Mouse (Mus musculus): ENCODE measurements around the gene Dennd1c. TPM values are rescaled to one million over a fixed set of nuclear protein-coding genes. Genes with fewer than 3 reads are reported as not detected.

Gene Dennd1c
- polyA plus RNA-seq, 1 experiment from 2014 or later: 5.9 TPM

GRCm38 (mm10) chr17:57030931-57031660 is 47.2 kb downstream of the Dennd1c start, which contains the start of gene Khsrp:
Khsrp (minus strand) TSS chr17:57031522.
- H3K9me3 ChIP-seq: no peaks in the 10 kb centered on the region
- H3K27me3 ChIP-seq: no peaks in the 10 kb centered on the region; the same call in 1 of the 2 replicates
- 2% methylated on average over 74 of the region's 99 CpGs for WGBS
- H3K4me2 ChIP-seq: peak within 1 kb of the TSS; percentile 96
- peak within 1 kb of the TSS; percentile 100 for H3K9ac ChIP-seq
- H3K4me3 ChIP-seq (replicated peaks): peak within 1 kb of the TSS; percentile 96
- H3K27ac ChIP-seq: peak within 1 kb of the TSS; percentile 96
- peaks cover 26% of the 10 kb centered on the region for H3K4me1 ChIP-seq
- ATAC-seq (ENCODE audit: low FRiP score): peak; percentile 0; the same call in 1 of the 2 replicates
- peaks cover 31% of the 10 kb centered on the region for H3K36me3 ChIP-seq (replicated peaks)

GRCm38 (mm10) chr17:57029691-57030090 is 48.6 kb downstream of the Dennd1c start:
- 63% methylated on average over 8 of the region's 8 CpGs for WGBS
- H3K4me3 ChIP-seq (replicated peaks): peak overlapping the region; percentile 96
- peaks cover 26% of the 10 kb centered on the region for H3K4me1 ChIP-seq
- no peaks in the 10 kb centered on the region for H3K27me3 ChIP-seq
- H3K9ac ChIP-seq: peak overlapping the region; percentile 100
- peaks cover 45% of the 10 kb centered on the region for H3K36me3 ChIP-seq (replicated peaks)
- H3K4me2 ChIP-seq: peak overlapping the region; percentile 96
- no peak overlapping the region for H3K27ac ChIP-seq
- no peaks in the 10 kb centered on the region for H3K9me3 ChIP-seq
- ATAC-seq (ENCODE audit: low FRiP score): no peak

DNA sequence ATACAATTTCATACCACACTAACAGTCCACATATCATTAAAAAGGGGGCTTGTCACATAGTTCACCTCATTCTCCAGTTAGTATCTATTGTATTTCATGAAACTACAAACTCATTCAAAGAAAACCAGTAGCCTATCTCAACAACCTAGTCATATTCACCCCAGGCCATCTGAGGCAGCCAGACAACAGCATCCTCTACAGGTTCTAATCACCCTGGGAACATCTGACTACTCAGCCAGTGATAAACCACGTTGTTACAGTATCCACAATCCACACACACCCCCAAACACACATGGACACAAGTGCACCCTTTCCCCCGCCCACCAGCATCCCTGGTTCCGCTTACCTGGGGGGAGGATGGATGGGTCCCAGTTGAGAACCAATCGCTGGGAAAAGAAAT is 50.8 kb downstream of the Dennd1c start:
- H3K27me3 ChIP-seq: no peaks in the 10 kb centered on the region
- no peak overlapping the region for H3K9ac ChIP-seq
- H3K4me1 ChIP-seq: peaks cover 23% of the 10 kb centered on the region
- no peak overlapping the region for H3K27ac ChIP-seq
- no peaks in the 10 kb centered on the region for H3K9me3 ChIP-seq
- H3K4me3 ChIP-seq (replicated peaks): no peak overlapping the region
- no peak overlapping the region for H3K4me2 ChIP-seq
- 94% methylated on average over 4 of the region's 4 CpGs for WGBS
- H3K36me3 ChIP-seq (replicated peaks): peaks cover 67% of the 10 kb centered on the region
- ATAC-seq (ENCODE audit: low FRiP score): no peak

- ATAC-seq (ENCODE audit: low FRiP score): no peak
- Histone ChIP-seq H3K4me1 (no peaks in the 10 kb centered on the region), H3K4me2 (no peak overlapping the region), H3K9me3 (no peaks in the 10 kb centered on the region), H3K9ac (no peak overlapping the region), H3K27me3 (no peaks in the 10 kb centered on the region), H3K27ac (no peak overlapping the region), H3K4me3 (replicated peaks) (no peak overlapping the region), H3K36me3 (replicated peaks) (peaks cover 69% of the 10 kb centered on the region)
- 89% methylated on average over 5 of the region's 5 CpGs for WGBS
Measured at GRCm38 (mm10) chr17:57020960-57021359, 57.4 kb downstream of the Dennd1c start.

DNA sequence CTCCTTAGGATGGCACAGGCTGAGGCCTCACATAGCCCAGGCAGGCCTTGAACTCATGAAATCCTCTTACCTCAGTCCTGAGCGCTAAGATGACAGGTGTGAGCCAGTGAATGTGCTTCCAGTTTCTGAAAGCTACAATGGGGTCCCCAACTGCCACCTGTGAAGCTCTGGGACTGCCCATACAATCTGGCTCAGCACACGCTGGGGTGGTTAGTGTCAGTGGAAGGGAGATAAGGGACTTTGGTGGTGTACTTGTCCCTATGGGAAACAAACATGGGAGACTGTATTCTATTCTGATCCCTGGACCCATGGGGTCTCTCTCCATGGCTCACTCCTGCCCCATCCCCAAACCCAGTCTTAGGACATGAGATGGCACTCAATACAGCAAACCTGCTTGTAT is 58.6 kb downstream of the Dennd1c start:
- Histone ChIP-seq H3K4me1 (no peaks in the 10 kb centered on the region), H3K4me3 (replicated peaks) (no peak overlapping the region), H3K4me2 (no peak overlapping the region), H3K36me3 (replicated peaks) (peaks cover 56% of the 10 kb centered on the region), H3K27ac (no peak overlapping the region), H3K9me3 (no peaks in the 10 kb centered on the region), H3K27me3 (no peaks in the 10 kb centered on the region), H3K9ac (no peak overlapping the region)
- ATAC-seq (ENCODE audit: low FRiP score): no peak
- WGBS: 79% methylated on average over 2 of the region's 2 CpGs

Other genes with a start within 250 kb of the Dennd1c start
- 7.2 and 7.8 TPM in 2 replicates for gene Rfx2, start 247.5 kb downstream of the Dennd1c start, polyA plus RNA-seq (2016; fragmentation: Nextera tagmentation; extraction: Ambion mirVana)
- gene Acsbg2, start 204.1 kb downstream of the Dennd1c start, polyA plus RNA-seq (2016; fragmentation: Nextera tagmentation; extraction: Ambion mirVana): not detected in 2 replicates
- gene 1700061G19Rik, start 203.0 kb downstream of the Dennd1c start, polyA plus RNA-seq (2016; fragmentation: Nextera tagmentation; extraction: Ambion mirVana): 0.50 and 0.59 TPM in 2 replicates
- gene Mllt1, start 143.1 kb downstream of the Dennd1c start, polyA plus RNA-seq (2016; fragmentation: Nextera tagmentation; extraction: Ambion mirVana): 87.6 and 97.8 TPM in 2 replicates
- not detected in 2 replicates for gene Acer1, start 96.4 kb downstream of the Dennd1c start, polyA plus RNA-seq (2016; fragmentation: Nextera tagmentation; extraction: Ambion mirVana)
- gene Clpp, start 88.2 kb downstream of the Dennd1c start, polyA plus RNA-seq (2016; fragmentation: Nextera tagmentation; extraction: Ambion mirVana): 129 and 141 TPM in 2 replicates
- gene Alkbh7, start 81.2 kb downstream of the Dennd1c start, polyA plus RNA-seq (2016; fragmentation: Nextera tagmentation; extraction: Ambion mirVana): 30.0 and 34.9 TPM in 2 replicates
- 0.61 TPM in 1 of 2 replicates, not detected in the other for gene Pspn, start 78.5 kb downstream of the Dennd1c start, polyA plus RNA-seq (2016; fragmentation: Nextera tagmentation; extraction: Ambion mirVana)
- gene Gtf2f1, start 67.2 kb downstream of the Dennd1c start, polyA plus RNA-seq (2016; fragmentation: Nextera tagmentation; extraction: Ambion mirVana): 80.9 and 81.8 TPM in 2 replicates
- gene Gm17949, start 67.0 kb downstream of the Dennd1c start, polyA plus RNA-seq (2016; fragmentation: Nextera tagmentation; extraction: Ambion mirVana): 0.45 and 0.64 TPM in 2 replicates
- 62.8 and 70.7 TPM in 2 replicates for gene Khsrp, start 47.0 kb downstream of the Dennd1c start, polyA plus RNA-seq (2016; fragmentation: Nextera tagmentation; extraction: Ambion mirVana)
- gene Slc25a41, start 36.9 kb downstream of the Dennd1c start, polyA plus RNA-seq (2016; fragmentation: Nextera tagmentation; extraction: Ambion mirVana): not detected in 2 replicates
- 1.3 and 2.5 TPM in 2 replicates for gene Crb3, start 19.4 kb downstream of the Dennd1c start, polyA plus RNA-seq (2016; fragmentation: Nextera tagmentation; extraction: Ambion mirVana)
- gene Slc25a23, start 18.7 kb downstream of the Dennd1c start, polyA plus RNA-seq (2016; fragmentation: Nextera tagmentation; extraction: Ambion mirVana): 20.3 and 21.3 TPM in 2 replicates
- gene Tubb4a, start 9.3 kb upstream of the Dennd1c start, polyA plus RNA-seq (2016; fragmentation: Nextera tagmentation; extraction: Ambion mirVana): 121 and 145 TPM in 2 replicates
- 8.7 and 9.2 TPM in 2 replicates for gene Tnfsf9, start 26.8 kb upstream of the Dennd1c start, polyA plus RNA-seq (2016; fragmentation: Nextera tagmentation; extraction: Ambion mirVana)
- gene Cd70, start 71.3 kb upstream of the Dennd1c start, polyA plus RNA-seq (2016; fragmentation: Nextera tagmentation; extraction: Ambion mirVana): not detected in 2 replicates
- gene Tnfsf14, start 115.7 kb upstream of the Dennd1c start, polyA plus RNA-seq (2016; fragmentation: Nextera tagmentation; extraction: Ambion mirVana): 0.13 TPM in 1 of 2 replicates, not detected in the other
- gene C3, start 149.6 kb upstream of the Dennd1c start, polyA plus RNA-seq (2016; fragmentation: Nextera tagmentation; extraction: Ambion mirVana): 0.04 and 0.14 TPM in 2 replicates
- gene Gpr108, start 169.9 kb upstream of the Dennd1c start, polyA plus RNA-seq (2016; fragmentation: Nextera tagmentation; extraction: Ambion mirVana): 20.1 and 20.9 TPM in 2 replicates
- gene Trip10, start 170.9 kb upstream of the Dennd1c start, polyA plus RNA-seq (2016; fragmentation: Nextera tagmentation; extraction: Ambion mirVana): 26.2 and 27.1 TPM in 2 replicates
- 1.2 and 1.4 TPM in 2 replicates for gene Vav1, start 200.6 kb upstream of the Dennd1c start, polyA plus RNA-seq (2016; fragmentation: Nextera tagmentation; extraction: Ambion mirVana)